Mouse (Mus musculus) intestine, embryonic 14.5 days (tissue): Measurements from ENCODE around the gene Slc30a1. TPM values are rescaled to one million over a fixed set of nuclear protein-coding genes. Genes with fewer than 3 reads are reported as not detected.

Source experiments
- ATAC-seq: fragments of 200-750 bp; cut with Nextera tagmentation; replicated peaks from 2 replicates; pipeline ENCODE4 v1.8.0; 2017; ENCODE audit warnings: low read depth, moderate number of reproducible peaks, moderate TSS enrichment, moderate library complexity; ENCODE audit not compliant: low FRiP score, low TSS enrichment
- DNase-seq: peaks from one replicate; pipeline ENCODE4 v3.0.0-alpha.2; 2018; ENCODE audit warnings: low spot score
- H3K27ac ChIP-seq: fragments of 300-500 bp; sonication (generic); 2 replicates; pipeline ENCODE4 v1.5.1; 2014; ENCODE audit warnings: low read depth, mild to moderate bottlenecking, control low read depth
- H3K27me3 ChIP-seq: fragments of 300-500 bp; sonication (generic); replicated peaks from 2 replicates; pipeline ENCODE4 v1.6.1; 2014; ENCODE audit warnings: low read length, control low read depth; ENCODE audit not compliant: control insufficient read depth, insufficient read depth
- H3K36me3 ChIP-seq: fragments of 300-500 bp; sonication (generic); 2 replicates; pipeline ENCODE4 v1.6.1; 2014; ENCODE audit warnings: low read length, control low read depth; ENCODE audit not compliant: control insufficient read depth, insufficient read depth
- H3K4me1 ChIP-seq: fragments of 300-500 bp; sonication (generic); replicated peaks from 2 replicates; pipeline ENCODE4 v1.6.1; 2014; ENCODE audit warnings: low read length, control low read depth, mixed read lengths; ENCODE audit not compliant: control insufficient read depth, insufficient read depth
- H3K4me2 ChIP-seq: fragments of 300-500 bp; sonication (generic); 2 replicates; pipeline ENCODE4 v1.6.1; 2014; ENCODE audit warnings: low read length
- H3K4me3 ChIP-seq: fragments of 300-500 bp; sonication (generic); 2 replicates; pipeline ENCODE4 v1.5.1; 2014; ENCODE audit warnings: low read depth, low read length, control low read depth, mixed read lengths
- H3K9ac ChIP-seq: fragments of 300-500 bp; sonication (generic); 2 replicates; pipeline ENCODE4 v1.6.1; 2014; ENCODE audit warnings: mild to moderate bottlenecking, low read length
- H3K9me3 ChIP-seq: fragments of 300-500 bp; sonication (generic); 2 replicates; pipeline ENCODE4 v1.6.1; 2016; ENCODE audit warnings: low read length, control low read depth; ENCODE audit not compliant: control insufficient read depth
- WGBS: fragments of 180-500 bp; shearing (Covaris S2); extraction: QIAGEN DNeasy Blood & Tissue Kit; methylation state at CpG from one replicate; pipeline ENCODE4 v1.1.7; 2014; 5-methylcytosine and 5-hydroxymethylcytosine counted together
- polyA plus RNA-seq: library from polyadenylated mRNA; unstranded; fragments of >200 nt; fragmentation: Nextera tagmentation; extraction: Ambion mirVana; gene quantifications from 2 replicates; pipeline ENCODE4 v1.2.1, GENCODE M21; 2014

Slc30a1 gene
- polyA plus RNA-seq: 1.6 and 2.0 TPM in 2 replicates

GRCm38 (mm10) chr1:191906571-191907430, at the start of gene Slc30a1:
TSS of gene Slc30a1 (plus strand) at chr1:191906767.
- peak within 1 kb of the TSS; percentile 70 for H3K9ac ChIP-seq
- WGBS: under 1% methylated on average over 90 of the region's 104 CpGs
- H3K4me1 ChIP-seq: peaks cover 31% of the 10 kb centered on the region

GRCm38 (mm10) chr1:191856886-191857651, 49.5 kb upstream of the Slc30a1 start:
- WGBS: 82% methylated on average over 5 of the region's 5 CpGs
- Histone ChIP-seq H3K4me2 (no peak overlapping the region), H3K9me3 (no peaks in the 10 kb centered on the region), H3K27me3 (no peaks in the 10 kb centered on the region), H3K4me1 (no peaks in the 10 kb centered on the region), H3K4me3 (no peak overlapping the region), H3K36me3 (no peaks in the 10 kb centered on the region), H3K27ac (no peak overlapping the region), H3K9ac (no peak overlapping the region)
- ATAC-seq: no peak
- no peak for DNase-seq

More at GRCm38 (mm10) chr1:191906571-191907430, at the start of gene Slc30a1:
- peak within 1 kb of the TSS; percentile 96 for H3K4me3 ChIP-seq
- H3K27ac ChIP-seq: peak within 1 kb of the TSS; percentile 86
- peak; percentile 99 for DNase-seq
- H3K9me3 ChIP-seq: no peaks in the 10 kb centered on the region
- peak within 1 kb of the TSS; percentile 83 for H3K4me2 ChIP-seq
- peak; percentile 98 for ATAC-seq
- peaks cover 18% of the 10 kb centered on the region for H3K36me3 ChIP-seq
- no peaks in the 10 kb centered on the region for H3K27me3 ChIP-seq

- Histone ChIP-seq H3K36me3 (no peaks in the 10 kb centered on the region), H3K4me2 (no peak overlapping the region), H3K9me3 (no peaks in the 10 kb centered on the region), H3K27ac (no peak overlapping the region), H3K4me3 (no peak overlapping the region), H3K27me3 (no peaks in the 10 kb centered on the region), H3K4me1 (no peaks in the 10 kb centered on the region), H3K9ac (no peak overlapping the region)
- no peak for DNase-seq
- no peak for ATAC-seq
Measured at GRCm38 (mm10) chr1:191858136-191858535, 48.4 kb upstream of the Slc30a1 start.

GRCm38 (mm10) chr1:191859847-191860246, 46.7 kb upstream of the Slc30a1 start:
- ATAC-seq (no peak), DNase-seq (no peak)
- H3K9ac ChIP-seq: no peak overlapping the region
- no peaks in the 10 kb centered on the region for H3K9me3 ChIP-seq
- H3K36me3 ChIP-seq: no peaks in the 10 kb centered on the region
- no peak overlapping the region for H3K4me2 ChIP-seq
- no peak overlapping the region for H3K27ac ChIP-seq
- H3K4me3 ChIP-seq: no peak overlapping the region
- WGBS: 76% methylated on average over 3 of the region's 3 CpGs
- H3K4me1 ChIP-seq: no peaks in the 10 kb centered on the region
- no peaks in the 10 kb centered on the region for H3K27me3 ChIP-seq

GRCm38 (mm10) chr1:191861247-191861646, 45.3 kb upstream of the Slc30a1 start:
- H3K4me1 ChIP-seq: no peaks in the 10 kb centered on the region
- no peak overlapping the region for H3K27ac ChIP-seq
- H3K9me3 ChIP-seq: no peaks in the 10 kb centered on the region
- H3K36me3 ChIP-seq: no peaks in the 10 kb centered on the region
- 82% methylated on average over 5 of the region's 5 CpGs for WGBS
- no peak overlapping the region for H3K9ac ChIP-seq
- DNase-seq (no peak), ATAC-seq (no peak)
- H3K4me2 ChIP-seq: no peak overlapping the region
- no peaks in the 10 kb centered on the region for H3K27me3 ChIP-seq
- no peak overlapping the region for H3K4me3 ChIP-seq

- 78% methylated on average over 4 of the region's 4 CpGs for WGBS
- ATAC-seq: no peak
Measured at GRCm38 (mm10) chr1:191863833-191864550, 42.6 kb upstream of the Slc30a1 start.

GRCm38 (mm10) chr1:191864551-191865027, 42.0 kb upstream of the Slc30a1 start:
- H3K27ac ChIP-seq: no peak overlapping the region
- H3K36me3 ChIP-seq: no peaks in the 10 kb centered on the region
- DNase-seq (no peak), ATAC-seq (no peak)
- no peak overlapping the region for H3K9ac ChIP-seq
- H3K4me2 ChIP-seq: no peak overlapping the region
- no peaks in the 10 kb centered on the region for H3K9me3 ChIP-seq
- no peak overlapping the region for H3K4me3 ChIP-seq
- no peaks in the 10 kb centered on the region for H3K27me3 ChIP-seq
- WGBS: 82% methylated on average over 8 of the region's 8 CpGs
- no peaks in the 10 kb centered on the region for H3K4me1 ChIP-seq

More at GRCm38 (mm10) chr1:191863833-191864550, 42.6 kb upstream of the Slc30a1 start:
- Histone ChIP-seq H3K27me3 (no peaks in the 10 kb centered on the region), H3K9me3 (no peaks in the 10 kb centered on the region), H3K4me1 (no peaks in the 10 kb centered on the region), H3K4me3 (no peak overlapping the region), H3K36me3 (no peaks in the 10 kb centered on the region), H3K9ac (no peak overlapping the region), H3K27ac (no peak overlapping the region), H3K4me2 (no peak overlapping the region)
- no peak for DNase-seq

GRCm38 (mm10) chr1:191872076-191872710, 34.4 kb upstream of the Slc30a1 start:
- H3K36me3 ChIP-seq: no peaks in the 10 kb centered on the region
- no peaks in the 10 kb centered on the region for H3K27me3 ChIP-seq
- DNase-seq (no peak), ATAC-seq (no peak)
- no peaks in the 10 kb centered on the region for H3K9me3 ChIP-seq
- WGBS: 77% methylated on average over 6 of the region's 6 CpGs
- H3K4me1 ChIP-seq: no peaks in the 10 kb centered on the region
- no peak overlapping the region for H3K4me3 ChIP-seq
- no peak overlapping the region for H3K4me2 ChIP-seq
- no peak overlapping the region for H3K27ac ChIP-seq
- H3K9ac ChIP-seq: no peak overlapping the region
